Mouse (Mus musculus) ES-Bruce4 (cell line): ENCODE results near the gene Cenpl. TPM values are rescaled to one million over a fixed set of nuclear protein-coding genes. Genes with fewer than 3 reads are reported as not detected.

Experiments
- H3K27ac ChIP-seq: 2 replicates; pipeline ENCODE4 v1.5.1; 2012; ENCODE audit warnings: low read length, inconsistent platforms; ENCODE audit not compliant: insufficient read depth
- H3K27me3 ChIP-seq: 2 replicates; pipeline ENCODE4 v1.6.1; 2012; ENCODE audit warnings: mild to moderate bottlenecking, low read length, inconsistent platforms; ENCODE audit not compliant: control insufficient read depth, poor library complexity, insufficient read depth, severe bottlenecking
- H3K36me3 ChIP-seq: 2 replicates; pipeline ENCODE4 v1.6.1; 2012; ENCODE audit warnings: inconsistent platforms, mild to moderate bottlenecking, low read length, moderate library complexity; ENCODE audit not compliant: control insufficient read depth, poor library complexity, insufficient read depth, severe bottlenecking
- H3K4me1 ChIP-seq: one replicate; pipeline ENCODE4 v1.8.1; 2011; ENCODE audit warnings: low read length; ENCODE audit not compliant: control insufficient read depth, insufficient read depth
- H3K4me3 ChIP-seq: 2 replicates; pipeline ENCODE4 v1.5.1; 2011; ENCODE audit warnings: low read depth, mild to moderate bottlenecking, low read length
- H3K9ac ChIP-seq: 2 replicates; pipeline ENCODE4 v1.6.1; 2012; ENCODE audit warnings: low read depth, mild to moderate bottlenecking, inconsistent platforms; ENCODE audit not compliant: poor library complexity, severe bottlenecking
- H3K9me3 ChIP-seq: replicated peaks from 2 replicates; pipeline ENCODE4 v1.6.1; 2012; ENCODE audit warnings: mild to moderate bottlenecking, low read length, inconsistent platforms; ENCODE audit not compliant: control insufficient read depth, poor library complexity, insufficient read depth, severe bottlenecking
- CTCF ChIP-seq: IDR thresholded peaks from one replicate; pipeline ENCODE4 v1.8.1; 2011; ENCODE audit warnings: low read depth, low read length
- EP300 ChIP-seq: IDR thresholded peaks from 2 replicates; pipeline ENCODE4 v1.6.1; 2011; ENCODE audit warnings: low read depth, low read length; ENCODE audit not compliant: insufficient read depth
- POLR2A ChIP-seq: IDR thresholded peaks from one replicate; pipeline ENCODE4 v1.8.1; 2011; ENCODE audit warnings: low read length; ENCODE audit not compliant: insufficient read depth
- polyA plus RNA-seq: library from polyadenylated mRNA; stranded (reverse); fragments of >200 nt; gene quantifications from 2 replicates; pipeline ENCODE4 v1.2.4, GENCODE M21; 2011; ENCODE audit warnings: low read depth; ENCODE audit not compliant: missing spikeins, insufficient read depth, insufficient read length

The Cenpl gene
- polyA plus RNA-seq, 1 experiment: 16.4 TPM

DNA sequence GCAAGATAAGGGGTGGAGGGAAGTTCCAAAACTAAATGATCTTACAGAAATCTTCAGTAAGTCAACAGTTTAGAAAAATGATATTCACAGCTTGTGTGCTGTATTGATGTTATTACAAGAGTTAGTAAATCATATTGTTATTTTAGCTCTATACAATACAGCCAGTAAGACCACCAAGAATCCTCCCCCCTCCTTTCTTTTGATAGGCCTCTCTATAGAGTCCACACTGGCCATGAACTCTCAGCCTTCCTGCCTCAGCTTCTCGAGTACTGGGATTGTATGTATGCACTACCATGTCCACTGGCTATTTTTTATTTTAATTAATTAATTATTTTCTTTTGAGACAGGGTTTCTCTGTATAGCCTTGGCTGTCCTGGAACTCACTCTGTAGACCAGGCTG lies 7.2 kb upstream of the Cenpl start:
- Histone ChIP-seq H3K27ac (no peak overlapping the region), H3K9me3 (no peaks in the 10 kb centered on the region), H3K27me3 (no peaks in the 10 kb centered on the region; the same call in 1 of the 2 replicates), H3K4me3 (no peak overlapping the region), H3K9ac (no peak overlapping the region), H3K4me1 (no peaks in the 10 kb centered on the region), H3K36me3 (peaks cover 12% of the 10 kb centered on the region)
- TF ChIP-seq EP300 (no peak), CTCF (no peak), POLR2A (no peak)

DNA sequence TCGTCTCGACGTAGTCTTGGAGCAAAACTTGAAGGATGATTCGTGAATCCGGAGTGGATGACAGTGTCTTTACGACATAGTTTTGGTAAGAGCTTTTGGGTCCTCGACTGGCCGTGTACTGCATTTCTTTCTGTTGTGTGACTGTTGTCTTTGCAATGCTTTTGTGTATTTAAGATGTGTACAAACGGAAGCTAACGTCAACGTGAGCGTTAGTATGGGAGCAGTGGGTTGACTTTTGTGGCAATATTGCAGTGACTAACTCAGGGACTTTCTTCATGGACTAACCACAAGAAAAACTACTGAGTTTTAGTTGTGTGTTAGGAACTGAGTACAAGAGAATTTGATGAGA lies 733 bp downstream of the Cenpl start:
- Histone ChIP-seq H3K4me3 (peak overlapping the region; percentile 96), H3K9ac (peak overlapping the region; percentile 87), H3K9me3 (no peaks in the 10 kb centered on the region), H3K36me3 (peaks cover 9% of the 10 kb centered on the region), H3K27me3 (no peaks in the 10 kb centered on the region), H3K4me1 (no peaks in the 10 kb centered on the region), H3K27ac (0 out of 2 replicates have a peak overlapping the region, but pooled peaks have one; percentile 4)
- TF ChIP-seq POLR2A (no peak), EP300 (no peak), CTCF (no peak)

DNA sequence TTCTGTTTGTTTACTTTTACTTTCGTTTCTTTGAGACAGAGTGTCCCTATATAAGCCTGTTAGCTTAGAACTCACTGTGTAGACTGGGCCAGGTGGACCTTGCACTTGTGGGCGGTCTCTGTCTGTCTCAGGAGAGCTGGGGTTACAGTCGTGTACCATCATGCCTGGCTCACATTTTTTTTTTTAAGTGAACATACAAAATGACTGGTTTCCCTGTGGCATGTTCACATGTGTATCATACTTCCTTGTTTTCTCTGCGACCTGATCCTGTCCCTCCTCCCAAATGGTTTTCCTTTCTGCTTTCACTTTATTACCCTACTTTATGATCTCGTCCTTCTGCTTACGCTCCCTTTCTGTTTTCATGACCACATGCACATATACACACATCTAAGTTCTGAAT lies 5.7 kb downstream of the Cenpl start:
- no peaks in the 10 kb centered on the region for H3K4me1 ChIP-seq
- no peak overlapping the region for H3K27ac ChIP-seq
- H3K9me3 ChIP-seq: no peaks in the 10 kb centered on the region
- H3K36me3 ChIP-seq: peaks cover 11% of the 10 kb centered on the region
- no peak overlapping the region for H3K9ac ChIP-seq
- no peaks in the 10 kb centered on the region for H3K27me3 ChIP-seq
- no peak for TF ChIP-seq POLR2A
- no peak for TF ChIP-seq EP300
- TF ChIP-seq CTCF: no peak
- no peak overlapping the region for H3K4me3 ChIP-seq

DNA sequence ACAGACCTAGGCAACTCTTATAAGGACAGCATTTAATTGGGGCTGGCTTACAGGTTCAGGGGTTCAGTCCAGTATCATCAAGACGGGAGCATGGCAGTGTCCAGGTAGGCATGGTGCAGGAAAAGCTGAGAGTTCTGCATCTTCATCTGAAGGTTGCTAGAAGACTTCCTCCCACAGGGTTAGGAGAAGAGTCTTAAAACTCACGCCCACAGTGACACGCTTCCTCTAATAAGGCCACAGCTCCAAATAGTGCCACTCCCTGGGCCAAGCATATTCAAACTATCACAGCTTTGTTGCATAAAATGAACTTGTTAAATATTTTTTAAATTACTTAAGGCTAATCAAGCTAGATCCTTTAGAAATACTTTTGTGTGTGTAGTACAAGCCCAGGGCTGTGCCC lies 6.7 kb downstream of the Cenpl start:
- Histone ChIP-seq H3K36me3 (peaks cover 11% of the 10 kb centered on the region), H3K27me3 (no peaks in the 10 kb centered on the region), H3K27ac (no peak overlapping the region), H3K9me3 (no peaks in the 10 kb centered on the region), H3K9ac (no peak overlapping the region), H3K4me1 (no peaks in the 10 kb centered on the region), H3K4me3 (no peak overlapping the region)
- TF ChIP-seq CTCF: no peak
- no peak for TF ChIP-seq POLR2A
- no peak for TF ChIP-seq EP300

DNA sequence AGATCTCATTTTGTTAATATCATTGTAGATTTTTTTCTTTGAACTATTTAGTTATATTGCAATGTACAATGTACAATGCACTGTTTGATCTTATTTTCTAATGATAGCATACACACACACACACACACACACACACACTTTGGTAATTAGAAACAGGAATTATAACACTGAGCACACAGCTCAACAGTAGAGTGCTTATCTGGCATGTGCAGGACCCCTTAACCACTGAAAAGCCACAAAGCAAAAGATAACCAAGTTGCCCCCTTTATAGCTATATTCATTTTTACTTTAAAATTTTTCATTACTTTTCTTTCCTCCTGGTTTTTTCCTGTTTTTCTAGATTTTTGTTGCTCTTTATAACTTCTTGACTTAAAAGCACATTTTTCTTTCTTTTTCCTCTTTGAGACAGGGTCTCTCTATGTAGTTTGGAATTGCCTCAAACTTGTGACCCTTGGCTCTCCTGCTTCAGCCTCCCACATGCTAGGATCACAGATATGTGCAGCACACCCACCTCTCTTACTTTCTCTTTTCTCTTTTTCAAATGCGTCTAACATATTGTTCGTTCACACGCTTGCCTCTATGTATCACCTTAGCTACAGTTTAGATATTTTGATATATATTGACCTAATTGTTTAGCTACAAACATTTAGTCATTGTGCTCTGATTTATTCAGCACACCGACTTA lies 29.4 kb downstream of the Cenpl start:
- H3K4me1 ChIP-seq: no peaks in the 10 kb centered on the region
- TF ChIP-seq POLR2A (no peak), CTCF (no peak), EP300 (no peak)
- no peak overlapping the region for H3K27ac ChIP-seq
- no peak overlapping the region for H3K4me3 ChIP-seq
- H3K9ac ChIP-seq: no peak overlapping the region
- no peaks in the 10 kb centered on the region for H3K27me3 ChIP-seq
- no peaks in the 10 kb centered on the region for H3K9me3 ChIP-seq
- H3K36me3 ChIP-seq: no peaks in the 10 kb centered on the region; the same call in 1 of the 2 replicates

DNA sequence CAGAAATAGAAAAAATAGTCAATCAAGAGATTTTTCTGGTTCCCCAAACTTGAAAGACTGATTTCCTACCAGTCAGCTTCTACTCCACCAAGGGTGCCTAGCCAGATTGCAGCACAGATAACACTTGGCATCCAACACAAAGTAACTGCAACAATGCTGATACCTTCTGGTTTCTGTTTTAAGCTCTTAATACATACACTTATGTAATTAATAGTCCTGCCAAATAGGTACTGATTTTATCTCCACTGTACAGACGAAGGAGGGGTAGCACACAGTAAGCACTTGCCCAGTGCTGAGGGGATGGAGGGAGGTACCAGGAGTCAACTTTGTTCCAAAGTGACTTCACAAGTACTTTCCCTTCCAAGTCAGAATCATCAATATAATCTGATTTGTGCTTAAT lies 33.3 kb downstream of the Cenpl start:
- Histone ChIP-seq H3K4me3 (no peak overlapping the region), H3K27ac (no peak overlapping the region), H3K27me3 (no peaks in the 10 kb centered on the region), H3K36me3 (no peaks in the 10 kb centered on the region; the same call in none of the 2 replicates), H3K4me1 (no peaks in the 10 kb centered on the region), H3K9ac (no peak overlapping the region), H3K9me3 (no peaks in the 10 kb centered on the region)
- no peak for TF ChIP-seq EP300
- no peak for TF ChIP-seq CTCF
- no peak for TF ChIP-seq POLR2A
